Mouse (Mus musculus) cerebellum, adult 11 months (tissue): ENCODE results near the gene Ano4.

Source experiments
- DNase-seq: peaks from one replicate; pipeline ENCODE4 v3.0.0; 2022

Gene Ano4

DNA sequence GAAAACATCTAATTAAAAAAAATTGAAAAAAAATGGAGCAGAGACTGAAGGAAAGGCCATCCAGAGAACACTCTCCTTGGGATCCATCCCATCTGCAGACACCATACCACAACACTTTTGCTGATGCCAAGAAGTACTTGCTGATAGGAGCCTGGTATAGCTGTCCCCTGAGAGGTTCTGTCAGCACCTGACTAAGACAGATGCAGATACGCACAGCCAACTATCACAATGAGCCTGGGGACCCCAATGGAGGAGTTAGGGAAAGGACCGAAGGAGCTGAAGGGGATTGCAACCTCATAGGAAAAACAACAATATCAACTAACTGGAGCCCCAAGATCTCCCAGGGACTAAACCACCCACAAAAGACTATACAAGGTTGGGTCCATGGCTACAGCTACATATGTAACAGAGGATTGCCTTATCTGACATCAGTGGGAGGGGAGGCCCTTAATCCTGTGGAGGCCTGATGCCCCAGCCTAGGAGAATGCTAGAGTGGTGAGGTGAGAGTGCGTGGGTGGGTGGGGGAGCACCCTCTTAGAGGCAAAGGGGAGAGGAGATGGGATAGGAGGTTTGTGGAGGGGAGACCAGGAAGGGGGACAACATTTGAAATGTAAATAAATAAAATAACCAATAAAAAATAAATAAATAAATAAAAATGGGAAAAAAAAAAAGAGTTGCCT is 71.4 kb downstream of the Ano4 start:
- DNase-seq = no peak

DNA sequence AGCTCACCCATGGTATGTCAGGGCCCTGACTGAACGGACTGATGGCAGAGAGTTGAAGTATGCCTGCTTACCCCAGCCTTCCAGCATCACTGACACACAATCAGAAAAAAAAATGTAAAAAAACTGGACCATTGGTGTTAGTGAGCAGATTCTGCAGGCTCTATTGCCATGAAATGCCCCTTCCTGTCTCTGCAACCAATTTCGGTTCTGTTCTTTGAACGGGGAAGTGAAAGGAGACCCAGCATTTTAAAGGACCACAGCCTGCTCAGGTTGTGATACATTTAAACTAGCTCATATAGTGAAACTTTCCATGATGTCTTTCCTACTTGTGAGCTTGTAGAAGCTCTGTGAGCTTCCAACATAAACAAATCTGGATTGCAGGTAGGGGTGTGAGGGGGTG is 77.2 kb downstream of the Ano4 start:
- DNase-seq = no peak

DNA sequence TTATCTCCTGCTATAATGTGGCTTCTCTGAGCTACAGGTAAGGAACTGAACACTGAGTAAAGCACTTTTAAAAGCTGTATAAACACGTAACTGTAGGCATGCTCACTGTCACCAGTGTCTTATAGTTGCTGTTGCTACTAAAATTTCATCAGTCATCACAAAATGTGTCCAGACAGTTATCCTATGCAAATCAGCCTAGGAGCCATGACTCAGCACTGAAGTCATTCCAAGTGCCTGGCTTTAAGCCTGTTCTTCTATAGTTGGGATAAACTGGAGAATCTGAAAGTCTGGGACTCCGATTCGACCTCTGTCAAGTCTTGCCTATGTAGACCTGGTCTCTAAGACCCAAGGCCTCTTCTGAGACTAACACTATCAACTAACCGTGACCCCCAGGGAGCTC is 81.2 kb downstream of the Ano4 start:
- no peak for DNase-seq

DNA sequence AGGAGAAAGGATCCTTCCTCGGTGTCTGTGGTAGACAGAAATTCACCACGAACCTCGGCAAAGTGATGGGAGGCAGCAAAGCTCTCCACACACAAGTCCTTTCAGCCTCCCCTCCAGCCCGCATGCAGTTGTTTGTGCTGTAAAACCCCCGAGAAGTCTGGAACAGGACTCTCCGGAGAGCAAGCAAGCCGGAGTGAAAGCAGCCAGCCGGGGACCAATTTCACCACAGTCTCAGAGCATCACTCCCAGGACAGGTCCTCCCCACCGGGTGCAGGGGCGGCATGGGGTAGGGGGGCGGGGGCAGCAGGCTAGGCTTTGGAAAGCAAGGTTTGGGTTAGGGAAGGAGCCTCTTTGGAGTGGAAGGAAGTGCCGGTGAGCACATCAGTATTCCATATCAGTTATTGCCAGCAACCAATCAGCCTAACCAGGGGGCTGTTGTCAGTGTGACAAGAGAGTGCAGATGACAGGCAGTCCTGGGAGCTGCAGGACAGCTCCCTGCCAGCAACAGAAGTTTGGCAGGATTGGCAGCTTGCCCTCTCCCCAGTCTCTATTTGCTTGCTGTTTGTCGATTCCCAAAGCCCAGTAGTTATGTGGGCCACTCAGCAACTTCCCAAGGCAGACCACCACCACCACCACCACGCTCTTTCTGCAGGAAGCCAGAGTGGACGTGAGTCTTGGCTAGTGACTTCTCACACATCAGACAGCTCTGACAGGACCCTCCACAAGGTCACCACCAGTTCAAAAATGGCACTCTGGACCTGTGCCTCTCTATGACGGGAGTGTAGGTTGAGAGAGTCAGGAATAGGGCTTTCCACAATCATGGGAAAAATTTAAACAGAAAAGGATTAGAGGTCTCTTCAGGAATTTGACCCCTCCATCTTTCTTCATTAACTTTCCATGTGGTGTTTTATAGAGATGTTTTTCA is 86.8 kb downstream of the Ano4 start:
- DNase-seq = no peak

DNA sequence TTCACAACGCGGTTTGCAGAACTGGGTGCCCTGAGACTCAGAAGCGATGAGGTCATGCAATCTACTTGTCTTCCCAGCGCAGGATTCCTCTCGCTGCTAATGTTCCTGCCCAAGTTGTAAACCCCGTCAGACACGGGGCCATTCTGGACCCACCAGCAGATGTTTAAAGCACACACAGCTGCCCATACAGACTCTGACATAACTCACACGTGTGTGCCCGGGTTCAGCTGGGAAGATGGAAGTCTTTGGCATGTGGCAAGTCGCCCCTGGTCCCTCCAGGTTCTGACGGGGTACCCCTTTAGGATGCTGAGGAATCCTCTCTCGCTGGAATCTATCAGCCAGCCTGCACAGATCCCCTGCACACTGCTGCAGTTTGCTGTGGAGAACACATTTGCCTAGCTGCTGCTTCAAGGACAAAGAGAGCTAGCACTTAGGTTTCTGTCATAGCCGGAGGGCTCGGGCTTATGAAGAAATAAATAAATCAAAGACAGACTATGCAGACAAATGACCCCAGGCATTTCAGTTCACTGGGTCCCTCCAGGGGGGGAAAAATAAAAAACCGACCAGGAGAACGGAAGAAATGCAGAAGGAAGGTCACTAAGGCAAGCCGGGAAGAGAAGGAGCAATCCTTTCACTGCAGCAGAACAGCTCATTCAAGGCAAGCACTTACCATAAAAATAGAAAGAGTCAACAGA is 87.7 kb downstream of the Ano4 start:
- no peak for DNase-seq

DNA sequence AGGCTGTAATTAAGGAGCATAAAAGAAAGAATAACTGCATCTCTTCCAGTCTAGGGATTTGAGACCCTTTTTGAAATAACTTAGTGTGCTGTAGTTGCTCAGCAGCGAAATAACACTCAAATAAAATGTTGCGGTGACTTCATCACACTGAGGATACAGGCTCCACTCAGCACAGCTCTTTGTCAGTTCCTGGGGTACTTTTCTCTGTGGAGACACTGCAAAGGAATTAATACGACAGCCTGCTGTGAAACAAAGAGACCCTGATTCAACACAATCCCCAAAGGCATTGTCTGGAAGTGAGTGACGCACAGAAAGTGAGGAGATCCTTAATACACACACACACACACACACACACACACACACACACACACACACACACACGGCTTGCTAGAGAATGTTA is 89.8 kb downstream of the Ano4 start:
- DNase-seq = no peak

DNA sequence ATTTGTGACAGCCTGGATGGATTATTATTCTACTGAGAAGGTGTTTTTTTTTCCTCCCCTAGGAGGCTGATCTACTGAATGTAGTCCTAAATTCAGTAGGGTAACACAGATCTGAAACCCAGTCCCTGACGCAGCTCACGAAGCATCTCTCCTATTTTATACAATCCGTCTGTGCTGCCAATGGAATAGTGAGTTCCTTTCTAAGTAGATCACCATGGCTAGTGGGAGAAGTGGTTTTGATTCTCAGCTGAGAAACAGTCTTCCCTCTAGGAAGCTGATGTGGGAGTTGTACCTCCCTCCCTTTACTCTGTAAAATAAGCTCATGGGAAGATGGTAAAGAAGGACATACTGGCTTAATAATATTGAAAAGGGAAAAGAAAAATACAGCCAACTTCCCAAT is 90.8 kb downstream of the Ano4 start:
- no peak for DNase-seq

DNA sequence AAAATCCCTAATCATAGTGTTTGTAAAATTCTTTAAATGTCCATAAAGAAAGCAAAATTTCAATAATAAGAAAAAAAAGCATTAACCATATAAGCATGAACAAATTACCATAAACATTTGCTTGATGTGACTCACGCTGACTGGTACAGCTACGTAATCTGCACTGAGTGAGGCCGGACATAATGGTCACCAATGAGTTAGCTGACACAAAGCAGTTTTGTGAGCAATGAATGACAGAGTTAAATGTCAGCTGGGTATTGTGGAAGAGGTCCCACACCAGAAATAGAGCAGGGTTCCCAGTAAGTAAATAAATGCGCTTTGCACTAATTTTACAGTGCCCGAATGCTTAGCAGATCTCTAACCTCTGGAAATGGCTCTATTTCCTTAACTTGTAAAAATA is 91.9 kb downstream of the Ano4 start:
- DNase-seq = no peak

DNA sequence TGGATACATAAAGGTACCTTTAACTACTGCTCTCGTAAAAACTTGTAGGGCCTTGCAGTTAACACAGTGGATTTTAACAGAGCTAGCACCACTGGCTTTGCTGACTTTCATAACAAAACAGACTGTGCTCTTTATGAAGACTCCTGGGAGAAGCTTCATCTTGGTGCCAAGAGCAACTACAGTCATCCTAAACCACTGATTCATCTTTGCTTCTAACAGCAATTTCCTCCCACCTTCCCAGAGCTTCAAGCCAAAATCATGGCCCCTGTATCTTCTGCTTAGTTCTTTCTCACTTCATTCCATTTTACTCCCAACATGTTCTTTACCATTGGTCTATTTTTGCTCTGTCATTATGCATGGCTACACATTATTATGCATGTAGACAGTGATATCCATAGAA is 100.8 kb downstream of the Ano4 start:
- DNase-seq = no peak

DNA sequence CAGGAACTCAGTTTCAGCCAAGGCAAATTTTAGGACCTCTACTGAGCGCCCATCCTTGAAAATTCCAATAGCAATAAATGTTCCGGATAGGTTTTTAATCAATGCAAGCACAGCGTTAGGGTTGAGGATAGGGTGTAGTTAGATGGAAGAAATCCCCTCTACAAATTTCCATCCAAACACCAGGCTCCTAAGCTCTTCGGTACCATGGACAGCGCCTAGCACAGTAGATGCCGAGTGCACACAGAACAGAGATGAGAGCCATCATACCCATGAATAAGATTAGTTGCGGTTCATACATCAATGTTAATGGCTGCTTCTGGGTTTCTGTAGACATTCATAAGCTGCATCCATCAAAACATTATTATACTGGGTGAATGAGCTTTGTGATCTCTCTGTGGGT is 120.0 kb downstream of the Ano4 start:
- no peak for DNase-seq

DNA sequence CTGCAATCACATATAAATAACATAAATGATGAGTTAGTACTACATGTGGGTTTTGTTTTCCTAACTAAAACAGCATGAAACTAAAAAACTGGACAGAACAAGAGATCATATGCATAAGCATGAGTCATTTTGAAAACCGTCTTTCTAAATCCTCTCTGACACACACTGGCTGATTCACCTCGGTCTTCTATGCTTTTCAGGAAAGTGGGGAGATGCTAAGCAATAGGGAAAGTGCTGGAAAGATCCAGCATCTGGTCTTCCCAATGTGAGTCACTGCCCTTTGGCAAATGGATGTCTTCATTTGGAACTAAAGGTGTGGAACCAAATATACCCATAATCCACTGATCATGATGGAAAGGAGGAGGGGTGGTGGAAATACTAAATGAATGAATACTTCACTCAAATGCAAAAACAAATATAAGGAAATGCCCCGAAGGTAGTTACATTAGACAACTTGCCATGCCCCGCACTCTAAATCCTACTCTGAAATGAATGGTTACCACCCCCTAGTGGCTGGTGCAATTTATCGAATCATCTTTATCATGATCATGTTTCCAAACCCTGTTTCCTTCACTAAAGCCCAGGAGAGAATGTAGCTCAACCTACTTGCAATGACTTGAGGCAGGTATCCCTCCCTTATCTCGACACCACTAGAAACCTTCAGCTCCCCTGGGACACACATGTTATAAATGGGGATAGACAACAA is 122.1 kb downstream of the Ano4 start:
- DNase-seq = no peak

DNA sequence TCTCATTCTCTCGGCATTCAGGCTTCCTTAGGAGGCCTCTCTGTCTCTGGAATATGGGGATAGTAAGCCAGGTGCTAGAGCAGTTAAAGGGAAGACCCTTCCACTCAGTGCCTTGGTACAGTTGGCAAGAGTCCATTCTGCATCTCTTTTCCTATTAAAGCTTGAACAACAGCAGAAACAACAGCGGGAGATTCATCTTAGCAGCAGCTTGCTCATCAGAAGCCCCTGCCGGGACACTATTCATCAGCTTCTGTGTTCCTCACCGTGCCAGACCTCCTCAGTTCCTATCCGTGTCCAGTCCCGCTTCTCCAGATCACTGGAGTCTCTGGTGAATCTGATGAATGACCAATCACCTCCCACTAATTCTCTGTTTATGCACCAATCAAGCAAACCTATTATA is 128.5 kb downstream of the Ano4 start:
- no peak for DNase-seq

DNA sequence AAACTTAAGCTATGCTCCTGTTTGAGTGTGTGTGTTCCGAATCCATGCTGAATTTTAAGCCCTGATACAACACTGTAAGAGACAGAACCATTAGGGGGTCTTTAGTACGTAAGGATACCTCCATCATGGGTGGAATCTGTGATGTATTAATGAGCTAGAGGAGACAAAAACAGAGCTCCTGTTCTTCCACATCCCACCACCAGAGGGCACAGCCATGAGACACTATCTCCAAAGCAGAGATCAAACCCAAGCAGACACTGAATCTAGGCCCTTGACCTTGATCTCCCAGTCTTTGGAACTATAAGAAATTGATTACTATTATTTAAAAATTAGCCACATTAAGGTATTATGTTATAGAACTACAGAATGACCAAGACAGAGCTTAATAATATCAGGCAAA is 138.7 kb downstream of the Ano4 start:
- DNase-seq = no peak

DNA sequence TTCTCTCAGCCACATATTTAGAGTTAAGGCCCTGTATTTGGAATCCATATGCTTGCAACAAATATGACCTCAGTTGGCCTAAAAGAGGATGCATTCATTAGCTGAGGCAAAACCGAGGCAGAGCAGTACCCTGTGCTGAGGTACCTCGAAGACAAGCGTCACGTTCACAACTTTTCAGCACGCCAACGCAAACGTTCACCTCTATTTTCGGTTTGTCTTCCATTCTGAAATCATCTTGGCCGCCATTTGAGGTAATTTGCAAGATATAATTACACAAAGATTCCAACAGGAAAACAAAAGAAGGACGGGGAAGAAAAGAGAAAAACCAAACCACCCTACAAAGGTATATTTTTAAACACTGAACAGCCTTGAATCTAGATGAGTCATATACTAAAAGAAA is 148.1 kb downstream of the Ano4 start:
- no peak for DNase-seq

DNA sequence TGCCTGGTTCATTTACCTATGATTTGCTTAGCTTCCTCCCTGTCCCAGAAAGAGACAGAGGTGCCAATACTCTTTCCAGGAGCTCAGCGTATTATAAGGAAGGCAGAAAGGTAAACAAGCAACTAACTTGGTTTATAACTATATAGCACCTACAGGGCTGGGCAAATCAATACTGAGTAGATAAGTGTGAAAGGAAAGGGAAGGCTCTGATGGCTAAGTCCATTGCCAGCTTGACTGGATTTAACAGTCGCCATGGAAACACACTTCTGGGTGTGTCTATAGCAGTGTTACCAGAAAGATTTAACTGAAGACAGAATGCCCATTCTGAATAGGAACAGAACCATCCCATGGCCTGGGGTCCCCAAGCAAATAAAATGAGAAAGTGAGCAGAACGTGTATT is 149.5 kb downstream of the Ano4 start:
- DNase-seq = no peak

DNA sequence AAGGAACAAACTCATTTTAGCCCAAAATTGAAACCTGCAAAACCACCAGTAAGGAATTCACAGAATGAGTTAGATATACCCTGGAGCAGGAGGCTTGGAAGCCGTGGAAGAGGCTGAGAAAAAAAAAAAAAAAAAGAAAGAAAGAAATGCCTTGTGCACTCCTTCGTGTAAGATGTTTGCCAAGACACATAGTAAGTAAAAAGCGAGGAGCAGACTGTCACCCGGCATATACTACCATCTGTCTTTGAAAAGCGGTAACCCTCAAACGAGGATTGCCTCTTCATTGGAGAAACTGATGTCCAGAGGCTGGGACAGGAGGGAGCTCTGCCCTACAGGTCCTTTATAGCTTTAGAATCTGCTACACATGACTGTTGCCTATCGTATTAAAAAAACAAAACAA is 150.1 kb downstream of the Ano4 start:
- DNase-seq = no peak

DNA sequence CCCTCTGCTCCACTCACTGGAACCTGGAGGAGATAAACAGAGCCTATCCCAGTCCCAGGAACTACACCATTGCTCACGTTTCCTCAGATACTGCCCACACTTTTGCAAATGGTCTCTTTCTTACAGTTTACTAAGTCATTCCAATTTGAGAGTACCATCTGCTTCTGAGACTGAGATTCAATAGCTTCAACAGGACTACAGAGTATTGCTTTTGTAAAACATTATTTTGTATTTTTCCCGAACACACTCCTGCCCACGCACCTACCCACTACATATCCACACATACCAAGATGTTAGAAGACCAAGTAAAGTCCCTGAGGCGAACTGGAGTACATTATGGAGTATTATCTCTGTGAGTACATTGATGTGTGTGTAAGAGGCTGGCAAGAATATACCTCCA is 166.6 kb downstream of the Ano4 start:
- DNase-seq = no peak

DNA sequence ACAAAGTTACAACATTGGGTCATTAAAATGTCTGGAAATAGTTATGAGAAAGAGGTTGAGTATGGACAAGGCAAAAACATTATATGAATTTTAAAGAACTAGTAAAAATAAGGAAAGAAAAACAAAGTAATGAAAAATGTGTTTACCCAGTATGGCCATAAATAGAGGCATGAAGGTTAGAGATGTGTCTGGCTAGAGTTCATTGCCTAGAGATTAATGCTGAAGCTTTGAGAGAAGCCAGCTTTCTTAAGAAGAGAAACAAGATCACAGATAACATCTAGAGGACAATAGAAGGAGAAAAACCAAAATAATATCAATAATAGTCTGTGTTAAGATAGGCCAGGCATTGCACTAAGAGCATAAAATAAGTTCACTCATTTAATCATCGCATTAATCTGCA is 180.0 kb downstream of the Ano4 start:
- no peak for DNase-seq

DNA sequence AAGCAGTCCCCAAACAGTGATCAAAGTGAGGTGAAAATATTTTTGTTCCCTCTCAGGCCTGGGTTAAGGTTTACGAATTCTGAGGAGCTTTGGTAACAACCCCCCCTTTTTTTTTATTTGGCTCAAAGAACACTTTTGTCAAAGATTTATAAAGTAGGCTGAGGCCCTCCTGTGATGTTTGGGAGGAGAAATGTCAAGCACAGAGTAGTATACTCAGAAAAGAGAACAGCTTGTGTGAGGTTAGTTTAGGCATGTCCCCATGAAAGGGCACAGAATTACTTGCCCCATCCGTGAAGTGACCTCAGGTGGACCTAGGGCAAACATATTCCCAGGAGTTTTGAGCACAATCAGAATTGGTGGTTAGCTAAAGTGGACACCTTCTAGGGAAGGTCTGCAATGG is 189.1 kb downstream of the Ano4 start:
- DNase-seq = no peak

DNA sequence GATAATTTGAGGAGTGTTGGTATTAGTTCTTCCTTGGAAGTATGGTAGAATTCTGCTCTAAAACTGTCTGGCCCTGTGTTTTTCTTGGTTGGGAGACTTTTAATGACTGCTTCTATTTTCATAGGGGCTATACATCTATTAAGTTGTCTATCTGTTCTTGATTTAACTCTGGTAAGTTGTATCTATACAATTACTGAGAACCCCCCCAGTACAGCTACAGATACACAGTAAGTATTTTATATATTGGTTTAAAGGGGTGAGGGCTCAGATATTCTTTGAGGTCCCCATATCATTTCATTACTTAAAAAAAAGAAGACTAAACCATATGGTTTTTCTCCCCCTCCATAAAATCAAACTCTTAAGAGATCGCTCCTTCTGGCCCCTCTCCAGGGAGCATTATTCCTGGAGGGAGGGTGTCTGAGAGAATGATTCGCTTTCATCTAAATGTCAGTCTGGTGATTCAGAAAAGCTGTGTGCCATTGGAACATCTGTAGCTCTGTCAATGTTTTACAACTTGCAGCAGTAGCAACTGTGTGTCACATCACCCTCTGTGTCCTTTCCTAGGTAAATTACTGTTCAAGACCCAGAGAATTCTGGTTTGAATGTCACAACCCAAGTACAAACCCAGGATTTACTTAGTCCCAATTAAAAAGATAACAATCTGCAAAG is 189.6 kb downstream of the Ano4 start:
- no peak for DNase-seq

DNA sequence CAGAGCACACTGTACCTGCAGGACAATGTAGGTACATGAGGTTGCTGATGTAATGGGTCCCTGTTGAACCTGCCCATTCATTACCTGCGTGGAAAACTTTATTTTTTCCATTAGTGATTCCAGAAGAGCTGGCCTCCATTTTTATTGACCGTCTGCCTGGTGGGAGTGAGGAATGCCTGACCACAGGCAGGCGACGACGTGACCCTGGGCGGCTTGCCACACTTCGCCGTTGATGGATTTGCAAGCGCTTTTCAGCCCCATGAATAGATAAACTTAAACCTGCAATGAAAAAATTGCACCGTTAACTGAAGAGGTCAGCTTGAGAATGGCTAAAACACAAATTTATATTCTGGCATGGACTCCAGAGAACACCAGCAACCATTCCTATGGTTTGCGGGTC is 195.4 kb downstream of the Ano4 start:
- DNase-seq = no peak

DNA sequence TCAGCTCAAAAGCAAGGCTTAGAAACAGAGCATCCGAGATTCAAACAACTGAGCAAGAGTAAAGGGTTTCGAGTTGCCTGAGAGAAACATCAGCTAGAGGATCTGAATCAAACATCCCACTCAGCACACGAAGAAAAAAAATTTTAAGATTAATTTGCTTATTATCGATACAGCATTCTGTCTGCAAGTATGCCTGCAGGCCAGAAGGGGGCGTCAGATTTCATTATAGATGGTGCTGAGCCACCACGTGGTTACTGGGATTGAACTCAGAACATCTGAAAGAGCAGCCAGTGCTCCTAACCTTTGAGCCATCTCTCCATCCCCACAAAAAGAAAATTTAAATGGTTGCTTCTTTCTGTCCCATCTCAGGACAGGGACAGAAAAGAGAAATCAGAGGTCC is 223.2 kb downstream of the Ano4 start:
- DNase-seq = no peak

DNA sequence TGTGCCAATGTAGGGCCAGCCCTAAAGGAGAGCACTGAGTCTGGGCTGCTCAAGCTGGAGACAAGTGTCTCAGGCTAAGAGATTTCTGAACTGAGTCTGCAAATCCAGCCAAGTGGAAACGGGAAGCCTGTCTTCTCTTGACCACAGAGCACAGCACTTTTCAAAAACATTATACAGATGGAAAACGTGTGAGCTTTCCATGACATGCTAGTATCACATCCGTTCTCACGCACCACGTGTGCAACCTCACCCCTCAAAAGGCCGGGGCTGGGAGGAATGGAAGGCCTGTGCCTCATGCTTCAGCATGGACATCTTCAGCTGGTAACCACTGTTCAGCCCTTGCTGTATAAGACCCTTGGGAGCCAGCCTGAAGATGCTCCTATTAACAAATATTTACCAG is 230.2 kb downstream of the Ano4 start:
- DNase-seq = no peak
